Mouse (Mus musculus) kidney, postnatal 36 days (tissue): ENCODE data around the gene Scgb2b27.
"Not testable (repeated sequence)": the region's sequence is repeated elsewhere in the genome, so short reads cannot be mapped to it uniquely, and the experiment has no call there.

Source experiments
- DNase-seq, 2 experiments: peaks; one replicate each; pipeline ENCODE4 v3.0.0; 2021 to 2022; ENCODE audit warnings: mixed read lengths in 2 of 2

Gene Scgb2b27

GRCm38 (mm10) chr7:34013842-34014241 lies at the start of gene Scgb2b27:
TSS of gene Scgb2b27 (minus strand) at chr7:34013942.
- no peak for DNase-seq

GRCm38 (mm10) chr7:34036076-34036815 lies 22.5 kb upstream of the Scgb2b27 start:
- peak in 1 of 2 experiments; percentile 3 for DNase-seq

DNA sequence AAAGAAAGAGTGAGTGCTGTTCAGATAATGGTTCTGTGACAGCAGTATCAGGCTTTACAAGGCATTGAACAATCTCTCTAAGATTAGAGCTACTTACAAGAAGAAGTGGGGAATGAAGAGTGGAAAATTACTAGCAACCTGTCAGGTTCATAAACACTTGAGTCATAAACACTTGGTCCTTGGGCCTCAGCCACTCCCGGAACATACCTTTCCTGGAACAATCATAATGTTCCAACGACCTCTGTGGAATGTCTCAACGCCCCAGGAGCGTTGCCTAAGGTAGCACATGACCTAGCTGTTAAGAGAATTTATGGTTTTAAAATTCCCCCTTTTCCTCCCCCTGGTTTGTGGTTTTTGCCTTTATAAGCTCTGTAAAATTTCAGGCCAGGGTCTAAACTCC lies 20.8 kb upstream of the Scgb2b27 start:
- not testable (repeated sequence) for DNase-seq

DNA sequence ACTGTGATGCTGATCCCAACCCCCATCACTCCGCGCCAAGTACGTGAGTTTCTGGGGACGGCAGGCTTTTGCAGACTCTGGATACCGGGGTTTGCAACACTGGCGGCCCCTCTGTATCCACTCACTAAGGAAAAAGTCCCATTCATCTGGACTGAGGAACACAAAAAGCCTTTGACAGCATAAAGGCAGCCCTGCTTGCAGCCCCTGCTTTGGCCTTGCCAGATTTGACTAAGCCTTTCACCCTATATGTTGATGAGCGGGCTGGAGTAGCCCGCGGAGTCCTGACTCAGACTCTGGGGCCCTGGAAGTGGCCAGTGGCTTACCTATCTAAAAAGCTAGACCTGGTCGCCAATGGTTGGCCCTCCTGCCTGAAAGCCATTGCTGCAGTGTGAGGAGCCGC lies 16.3 kb upstream of the Scgb2b27 start:
- DNase-seq: no peak

- DNase-seq: not testable (repeated sequence)
Observed at GRCm38 (mm10) chr7:34027202-34027601, 13.5 kb upstream of the Scgb2b27 start.

DNA sequence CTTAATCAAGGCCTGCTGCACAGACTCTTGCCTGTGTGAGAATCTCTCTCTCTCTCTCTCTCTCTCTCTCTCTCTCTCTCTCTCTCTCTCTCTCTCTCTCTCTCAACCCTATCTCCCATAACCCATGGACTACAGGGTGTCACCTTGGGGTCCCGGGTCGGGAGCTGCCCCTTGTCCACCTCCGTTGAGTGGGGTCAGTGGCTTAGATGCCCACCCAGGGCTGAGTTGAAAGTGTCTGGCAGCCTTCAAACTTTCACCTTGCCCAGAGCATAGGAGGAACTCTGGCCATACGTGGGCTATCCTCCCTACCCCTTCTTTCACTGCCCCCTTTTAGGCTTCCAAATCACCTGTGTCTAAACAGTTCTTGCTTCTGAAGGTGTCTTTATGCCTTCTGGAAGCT lies 11.9 kb upstream of the Scgb2b27 start:
- no peak for DNase-seq

- not testable (repeated sequence) for DNase-seq
Observed at GRCm38 (mm10) chr7:34021183-34021582, 7.4 kb upstream of the Scgb2b27 start, which contains the start of gene Scgb1b27. TSS of gene Scgb1b27 (plus strand) at chr7:34021483.

DNA sequence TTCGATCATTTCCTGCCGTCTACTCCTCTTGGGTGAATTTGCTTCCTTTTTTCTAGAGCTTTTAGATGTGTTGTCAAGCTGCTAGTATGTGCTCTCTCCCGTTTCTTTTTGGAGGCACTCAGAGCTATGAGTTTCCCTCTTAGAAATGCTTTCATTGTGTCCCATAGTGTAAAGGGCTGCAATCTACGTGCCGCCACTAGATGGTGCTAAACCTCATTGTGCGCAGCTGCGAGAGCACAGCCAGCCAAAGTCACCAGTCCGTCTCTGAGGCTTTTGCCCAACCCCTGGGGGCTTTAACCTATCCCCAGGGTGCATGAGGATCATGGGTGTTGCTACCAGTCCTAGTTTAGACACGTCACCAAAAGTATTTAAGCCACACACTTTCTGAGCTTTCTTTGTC lies 31.5 kb downstream of the Scgb2b27 start:
- peak; percentile 26 to 73 for DNase-seq
